Mouse (Mus musculus): ENCODE results near the gene Tmem132b.

Tmem132b gene

GRCm38 (mm10) chr5:125772756-125773155 is 241.2 kb downstream of the Tmem132b start:
- DNase-seq (ENCODE audit: low spot score): no peak

GRCm38 (mm10) chr5:125780332-125780731 is 248.8 kb downstream of the Tmem132b start:
- no peak for DNase-seq (ENCODE audit: low spot score)

GRCm38 (mm10) chr5:125792643-125793042 is 261.1 kb downstream of the Tmem132b start:
- no peak for DNase-seq (ENCODE audit: low spot score)

- no peak for DNase-seq (ENCODE audit: low spot score)
These were observed 262.7 kb downstream of the Tmem132b start for GRCm38 (mm10) chr5:125794318-125794717.

GRCm38 (mm10) chr5:125799622-125800021 is 268.0 kb downstream of the Tmem132b start:
- no peak for DNase-seq (ENCODE audit: low spot score)

GRCm38 (mm10) chr5:125800025-125800424 is 268.5 kb downstream of the Tmem132b start:
- no peak for DNase-seq (ENCODE audit: low spot score)

GRCm38 (mm10) chr5:125802801-125803200 is 271.2 kb downstream of the Tmem132b start:
- no peak for DNase-seq (ENCODE audit: low spot score)

GRCm38 (mm10) chr5:125805327-125805726 is 273.8 kb downstream of the Tmem132b start:
- DNase-seq (ENCODE audit: low spot score): no peak

- no peak for DNase-seq (ENCODE audit: low spot score)
These were observed 276.3 kb downstream of the Tmem132b start for GRCm38 (mm10) chr5:125807861-125808260.

GRCm38 (mm10) chr5:125829342-125829741 is 297.8 kb downstream of the Tmem132b start:
- no peak for DNase-seq (ENCODE audit: low spot score)

GRCm38 (mm10) chr5:125835890-125836289 is 304.3 kb downstream of the Tmem132b start:
- DNase-seq (ENCODE audit: low spot score): no peak

- DNase-seq (ENCODE audit: low spot score): no peak
These were observed 305.2 kb downstream of the Tmem132b start for GRCm38 (mm10) chr5:125836761-125837160.
